Mouse (Mus musculus) forebrain, embryonic 14.5 days (tissue): ENCODE measurements around the gene Arl6ip6. TPM values are rescaled to one million over a fixed set of nuclear protein-coding genes. Genes with fewer than 3 reads are reported as not detected.

Source experiments
- ATAC-seq: fragments of 200-750 bp; cut with Nextera tagmentation; 2 replicates; pipeline ENCODE4 v1.8.0; 2017; ENCODE audit warnings: mild to moderate bottlenecking, moderate library complexity
- DNase-seq: peaks from one replicate; pipeline ENCODE4 v3.0.0-alpha.2; 2015; ENCODE audit warnings: low spot score
- H3K27ac ChIP-seq: fragments of 300-500 bp; sonication (generic); 2 replicates; pipeline ENCODE4 v1.5.1; 2014; ENCODE audit warnings: low read depth, mild to moderate bottlenecking, control low read depth, low read length, moderate library complexity
- H3K27me3 ChIP-seq: fragments of 300-500 bp; sonication (generic); replicated peaks from 2 replicates; pipeline ENCODE4 v1.6.1; 2014; ENCODE audit warnings: low read length, control low read depth, mixed read lengths; ENCODE audit not compliant: control insufficient read depth, insufficient read depth
- H3K36me3 ChIP-seq: fragments of 300-500 bp; sonication (generic); 2 replicates; pipeline ENCODE4 v1.6.1; 2014; ENCODE audit warnings: low read length, control low read depth; ENCODE audit not compliant: control insufficient read depth, insufficient read depth
- H3K4me1 ChIP-seq: fragments of 300-500 bp; sonication (generic); 2 replicates; pipeline ENCODE4 v1.6.1; 2014; ENCODE audit warnings: antibody characterized with exemption, low read length, control low read depth; ENCODE audit not compliant: control insufficient read depth, insufficient read depth
- H3K4me2 ChIP-seq: fragments of 300-500 bp; sonication (generic); 2 replicates; pipeline ENCODE4 v1.6.1; 2014; ENCODE audit warnings: mild to moderate bottlenecking, control low read depth, low read length
- H3K4me3 ChIP-seq: fragments of 300-500 bp; sonication (generic); 2 replicates; pipeline ENCODE4 v1.5.1; 2014; ENCODE audit warnings: low read depth, low read length, control low read depth
- H3K9ac ChIP-seq: fragments of 300-500 bp; sonication (generic); 2 replicates; pipeline ENCODE4 v1.6.1; 2014; ENCODE audit warnings: mild to moderate bottlenecking, low read length, control low read depth, moderate library complexity
- H3K9me3 ChIP-seq: fragments of 300-500 bp; sonication (generic); replicated peaks from 2 replicates; pipeline ENCODE4 v1.6.1; 2016; ENCODE audit warnings: low read length, control low read depth, mixed read lengths; ENCODE audit not compliant: control insufficient read depth
- WGBS: fragments of 180-500 bp; shearing (Covaris S2); extraction: QIAGEN DNeasy Blood & Tissue Kit; methylation state at CpG from one replicate; pipeline ENCODE4 v1.1.7; 2014; 5-methylcytosine and 5-hydroxymethylcytosine counted together
- polyA plus RNA-seq: library from polyadenylated mRNA; unstranded; fragments of >200 nt; fragmentation: Nextera tagmentation; extraction: Ambion mirVana; gene quantifications from 2 replicates; pipeline ENCODE4 v1.2.1, GENCODE M21; 2014

Arl6ip6 gene
- 59.3 and 62.2 TPM in 2 replicates for polyA plus RNA-seq

- Histone ChIP-seq H3K9me3 (no peaks in the 10 kb centered on the region), H3K27me3 (no peaks in the 10 kb centered on the region), H3K36me3 (peaks cover 17% of the 10 kb centered on the region; the same call in 1 of the 2 replicates), H3K27ac (peak within 1 kb of the TSS; percentile 96), H3K4me2 (peak within 1 kb of the TSS; percentile 73), H3K9ac (peak within 1 kb of the TSS; percentile 92), H3K4me3 (peak within 1 kb of the TSS; percentile 68), H3K4me1 (peaks cover 11% of the 10 kb centered on the region)
- ATAC-seq, result peak; percentile 92
- under 1% methylated on average over 68 of the region's 82 CpGs for WGBS
- DNase-seq, result peak; percentile 96
These were observed at the start of gene Arl6ip6 for GRCm38 (mm10) chr2:53191523-53192220. Arl6ip6 (plus strand) TSS chr2:53191726.

- H3K27ac ChIP-seq, result no peak overlapping the region
- ATAC-seq (no peak), DNase-seq (no peak)
- H3K36me3 ChIP-seq, result peaks cover 48% of the 10 kb centered on the region
- no peak overlapping the region for H3K9ac ChIP-seq
- no peaks in the 10 kb centered on the region for H3K9me3 ChIP-seq
- H3K27me3 ChIP-seq, result no peaks in the 10 kb centered on the region
- no peaks in the 10 kb centered on the region for H3K4me1 ChIP-seq
- no peak overlapping the region for H3K4me3 ChIP-seq
- no peak overlapping the region for H3K4me2 ChIP-seq
These were observed 44.7 kb upstream of the Arl6ip6 start for GRCm38 (mm10) chr2:53146852-53147251.

- H3K9ac ChIP-seq, result no peak overlapping the region
- no peaks in the 10 kb centered on the region for H3K4me1 ChIP-seq
- H3K9me3 ChIP-seq, result no peaks in the 10 kb centered on the region
- peaks cover 25% of the 10 kb centered on the region for H3K36me3 ChIP-seq
- H3K4me3 ChIP-seq, result no peak overlapping the region
- H3K27me3 ChIP-seq, result no peaks in the 10 kb centered on the region
- no peak overlapping the region for H3K27ac ChIP-seq
- no peak for DNase-seq
- no peak overlapping the region for H3K4me2 ChIP-seq
- ATAC-seq, result no peak
These were observed 17.6 kb upstream of the Arl6ip6 start for GRCm38 (mm10) chr2:53173966-53174365.

GRCm38 (mm10) chr2:53178966-53179365 is 12.6 kb upstream of the Arl6ip6 start:
- Histone ChIP-seq H3K4me1 (no peaks in the 10 kb centered on the region), H3K9ac (no peak overlapping the region), H3K4me3 (no peak overlapping the region), H3K27ac (no peak overlapping the region), H3K9me3 (no peaks in the 10 kb centered on the region), H3K36me3 (peaks cover 16% of the 10 kb centered on the region), H3K4me2 (no peak overlapping the region), H3K27me3 (no peaks in the 10 kb centered on the region)
- 89% methylated on average over 3 of the region's 3 CpGs for WGBS
- no peak for DNase-seq
- no peak for ATAC-seq

- no peak overlapping the region for H3K4me2 ChIP-seq
- H3K4me1 ChIP-seq, result no peaks in the 10 kb centered on the region
- DNase-seq (no peak), ATAC-seq (no peak)
- no peak overlapping the region for H3K4me3 ChIP-seq
- H3K27ac ChIP-seq, result no peak overlapping the region
- H3K36me3 ChIP-seq, result peaks cover 9% of the 10 kb centered on the region
- H3K9ac ChIP-seq, result no peak overlapping the region
- H3K27me3 ChIP-seq, result no peaks in the 10 kb centered on the region
- H3K9me3 ChIP-seq, result no peaks in the 10 kb centered on the region
These were observed 11.7 kb upstream of the Arl6ip6 start for GRCm38 (mm10) chr2:53179876-53180275.

- peak overlapping the region; percentile 68 for H3K4me3 ChIP-seq
- H3K4me1 ChIP-seq, result peaks cover 11% of the 10 kb centered on the region
- H3K27ac ChIP-seq, result no peak overlapping the region
- peaks cover 3% of the 10 kb centered on the region; the same call in 1 of the 2 replicates for H3K36me3 ChIP-seq
- H3K9ac ChIP-seq, result peak overlapping the region; percentile 35; the same call in 1 of the 2 replicates
- no peaks in the 10 kb centered on the region for H3K9me3 ChIP-seq
- WGBS, result 72% methylated on average over 3 of the region's 3 CpGs
- ATAC-seq (no peak), DNase-seq (peak; percentile 11)
- H3K4me2 ChIP-seq, result peak overlapping the region; percentile 67
- no peaks in the 10 kb centered on the region for H3K27me3 ChIP-seq
These were observed 1.7 kb upstream of the Arl6ip6 start for GRCm38 (mm10) chr2:53189811-53190210.

- WGBS, result under 1% methylated on average over 43 of the region's 53 CpGs
- no peaks in the 10 kb centered on the region for H3K9me3 ChIP-seq
- ATAC-seq, result peak; percentile 95
- peak within 1 kb of the TSS; percentile 73 for H3K4me2 ChIP-seq
- H3K4me1 ChIP-seq, result peaks cover 11% of the 10 kb centered on the region
- H3K36me3 ChIP-seq, result peaks cover 12% of the 10 kb centered on the region; the same call in 1 of the 2 replicates
- peak within 1 kb of the TSS; percentile 96 for H3K27ac ChIP-seq
- H3K27me3 ChIP-seq, result no peaks in the 10 kb centered on the region
- H3K4me3 ChIP-seq, result peak within 1 kb of the TSS; percentile 68
- DNase-seq, result peak; percentile 99
- peak within 1 kb of the TSS; percentile 92 for H3K9ac ChIP-seq
These were observed 628 bp upstream of the Arl6ip6 start, which contains the start of gene Prpf40a for GRCm38 (mm10) chr2:53190684-53191511. Prpf40a (minus strand) TSS chr2:53191284.

- peak overlapping the region; percentile 68 for H3K4me3 ChIP-seq
- H3K27me3 ChIP-seq, result no peaks in the 10 kb centered on the region
- H3K4me2 ChIP-seq, result peak overlapping the region; percentile 73
- H3K27ac ChIP-seq, result peak overlapping the region; percentile 96
- ATAC-seq, result no peak; the same call in 1 of the 2 replicates
- peak overlapping the region; percentile 85 for H3K9ac ChIP-seq
- peaks cover 18% of the 10 kb centered on the region; the same call in 1 of the 2 replicates for H3K36me3 ChIP-seq
- WGBS, result 0% methylated on average over 17 of the region's 20 CpGs
- peaks cover 11% of the 10 kb centered on the region for H3K4me1 ChIP-seq
- peak; percentile 43 for DNase-seq
- H3K9me3 ChIP-seq, result no peaks in the 10 kb centered on the region
These were observed 860 bp downstream of the Arl6ip6 start for GRCm38 (mm10) chr2:53192386-53192785.
